Mouse (Mus musculus) left cerebral cortex, adult 9 months (tissue): ENCODE results near the gene Lrrc75a.
A peak's percentile ranks its signal among the peaks of the same experiment; 100 is the strongest.
"Not testable (repeated sequence)": the region's sequence is repeated elsewhere in the genome, so short reads cannot be mapped to it uniquely, and the experiment has no call there.

ENCODE experiments used
- DNase-seq, 2 experiments: peaks; one replicate each; pipeline ENCODE4 v3.0.0; 2022; ENCODE audit warnings: low spot score in 2 of 2

The Lrrc75a gene

GRCm38 (mm10) chr11:62647661-62648590, at the start of gene Lrrc75a:
Lrrc75a (minus strand) TSS chr11:62648523.
- DNase-seq: no peak

- DNase-seq: no peak
These were observed 46.8 kb upstream of the Lrrc75a start for GRCm38 (mm10) chr11:62695126-62695525.

GRCm38 (mm10) chr11:62693299-62694184, 45.2 kb upstream of the Lrrc75a start:
- peak in 1 of 2 experiments; percentile 61 for DNase-seq

- no peak for DNase-seq
These were observed 43.3 kb upstream of the Lrrc75a start for GRCm38 (mm10) chr11:62691592-62691991.

GRCm38 (mm10) chr11:62679954-62680353, 31.6 kb upstream of the Lrrc75a start:
- no peak for DNase-seq

- no peak for DNase-seq
These were observed 30.5 kb upstream of the Lrrc75a start for GRCm38 (mm10) chr11:62678778-62679354.

GRCm38 (mm10) chr11:62676290-62676596, 27.9 kb upstream of the Lrrc75a start:
- no peak for DNase-seq

- peak; percentile 26 to 77 for DNase-seq
These were observed 27.4 kb upstream of the Lrrc75a start for GRCm38 (mm10) chr11:62675480-62676289.

GRCm38 (mm10) chr11:62670006-62670405, 21.7 kb upstream of the Lrrc75a start:
- DNase-seq: no peak

GRCm38 (mm10) chr11:62669471-62669870, 21.1 kb upstream of the Lrrc75a start:
- DNase-seq: peak; percentile 76 to 82

GRCm38 (mm10) chr11:62668986-62669385, 20.7 kb upstream of the Lrrc75a start:
- DNase-seq: no peak

GRCm38 (mm10) chr11:62664250-62664649, 15.9 kb upstream of the Lrrc75a start:
- no peak for DNase-seq

GRCm38 (mm10) chr11:62660885-62661284, 12.6 kb upstream of the Lrrc75a start:
- DNase-seq: no peak

- no peak for DNase-seq
These were observed 3.8 kb upstream of the Lrrc75a start for GRCm38 (mm10) chr11:62652080-62652479.

GRCm38 (mm10) chr11:62651563-62651962, 3.2 kb upstream of the Lrrc75a start:
- no peak for DNase-seq

- DNase-seq: not testable (repeated sequence)
These were observed 1.5 kb upstream of the Lrrc75a start for GRCm38 (mm10) chr11:62649803-62650202.

- DNase-seq: peak; percentile 48 to 87
These were observed 468 bp upstream of the Lrrc75a start, which contains the start of gene Mmgt2 for GRCm38 (mm10) chr11:62648591-62649391. Mmgt2 (plus strand) TSS chr11:62648664.

- no peak for DNase-seq
These were observed 1.3 kb downstream of the Lrrc75a start for GRCm38 (mm10) chr11:62646958-62647515.

GRCm38 (mm10) chr11:62646495-62646843, 1.9 kb downstream of the Lrrc75a start:
- no peak for DNase-seq
